Mouse (Mus musculus) hindbrain, embryonic 15.5 days (tissue): ENCODE results near the gene Zfp853. TPM values are rescaled to one million over a fixed set of nuclear protein-coding genes. Genes with fewer than 3 reads are reported as not detected.

Source experiments
- ATAC-seq: fragments of 200-750 bp; cut with Nextera tagmentation; 2 replicates; pipeline ENCODE4 v1.8.0; 2017; ENCODE audit warnings: low read depth, moderate number of reproducible peaks, moderate TSS enrichment; ENCODE audit not compliant: low FRiP score
- H3K27ac ChIP-seq: fragments of 300-500 bp; sonication (generic); replicated peaks from 2 replicates; pipeline ENCODE4 v1.5.1; 2015; ENCODE audit warnings: mild to moderate bottlenecking, inconsistent platforms
- H3K27me3 ChIP-seq: fragments of 300-500 bp; sonication (generic); 2 replicates; pipeline ENCODE4 v1.6.1; 2015; ENCODE audit warnings: control low read depth, inconsistent platforms
- H3K36me3 ChIP-seq: fragments of 300-500 bp; sonication (generic); 2 replicates; pipeline ENCODE4 v1.6.1; 2015; ENCODE audit warnings: control low read depth, inconsistent platforms
- H3K4me1 ChIP-seq: fragments of 300-500 bp; sonication (generic); replicated peaks from 2 replicates; pipeline ENCODE4 v1.6.1; 2015; ENCODE audit warnings: control low read depth, inconsistent platforms
- H3K4me2 ChIP-seq: fragments of 300-500 bp; sonication (generic); 2 replicates; pipeline ENCODE4 v1.6.1; 2015; ENCODE audit warnings: moderate library complexity, mild to moderate bottlenecking, inconsistent platforms
- H3K4me3 ChIP-seq: fragments of 300-500 bp; sonication (generic); 2 replicates; pipeline ENCODE4 v1.5.1; 2015; ENCODE audit warnings: mild to moderate bottlenecking, inconsistent platforms
- H3K9ac ChIP-seq: fragments of 300-500 bp; sonication (generic); 2 replicates; pipeline ENCODE4 v1.6.1; 2015; ENCODE audit warnings: inconsistent platforms
- H3K9me3 ChIP-seq: fragments of 300-500 bp; sonication (generic); 2 replicates; pipeline ENCODE4 v1.6.1; 2016; ENCODE audit warnings: control low read depth, inconsistent platforms
- WGBS: fragments of 180-500 bp; shearing (Covaris S2); methylation state at CpG from one replicate; pipeline ENCODE4 v1.1.7; 2015; 5-methylcytosine and 5-hydroxymethylcytosine counted together
- polyA plus RNA-seq: library from polyadenylated mRNA; unstranded; fragments of >200 nt; fragmentation: Nextera tagmentation; extraction: Ambion mirVana; gene quantifications from 2 replicates; pipeline ENCODE4 v1.2.1, GENCODE M21; 2015

Gene Zfp853
- 0.27 and 0.31 TPM in 2 replicates for polyA plus RNA-seq

GRCm38 (mm10) chr5:143293404-143293803 lies at the start of gene Zfp853:
Zfp853 (minus strand) TSS chr5:143293623.
- Histone ChIP-seq H3K27me3 (peaks cover 57% of the 10 kb centered on the region), H3K27ac (no peak within 1 kb of the TSS), H3K9me3 (no peaks in the 10 kb centered on the region), H3K4me3 (peak within 1 kb of the TSS; percentile 54), H3K4me2 (peak within 1 kb of the TSS; percentile 79), H3K4me1 (peaks cover 16% of the 10 kb centered on the region), H3K36me3 (no peaks in the 10 kb centered on the region), H3K9ac (peak within 1 kb of the TSS; percentile 67)
- 9% methylated on average over 18 of the region's 38 CpGs for WGBS
- peak; percentile 39; the same call in 1 of the 2 replicates for ATAC-seq

DNA sequence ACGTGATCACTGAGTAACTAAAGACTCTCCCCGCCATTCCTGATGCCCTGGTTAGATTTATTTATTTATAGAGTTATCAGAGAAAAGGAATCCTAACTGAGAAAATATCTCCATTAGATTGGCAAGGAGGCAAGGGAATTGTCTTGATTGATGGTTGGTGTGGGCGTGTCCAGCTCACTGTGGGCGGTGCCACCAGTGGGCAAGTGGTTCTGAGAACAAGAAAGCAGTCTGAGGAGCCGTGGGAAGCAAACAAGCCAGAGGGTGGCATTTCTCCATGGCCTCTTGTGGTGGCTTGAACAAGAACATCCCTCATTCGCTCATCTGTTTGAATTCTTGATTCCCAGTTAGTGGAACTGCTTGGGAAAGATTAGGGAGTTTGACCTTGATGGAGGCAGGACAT lies 46.2 kb upstream of the Zfp853 start:
- Histone ChIP-seq H3K4me3 (no peak overlapping the region), H3K27me3 (no peaks in the 10 kb centered on the region; the same call in 1 of the 2 replicates), H3K9me3 (no peaks in the 10 kb centered on the region), H3K27ac (no peak overlapping the region), H3K9ac (no peak overlapping the region), H3K36me3 (no peaks in the 10 kb centered on the region), H3K4me1 (no peaks in the 10 kb centered on the region), H3K4me2 (no peak overlapping the region)
- ATAC-seq = no peak
- WGBS = 50% methylated on average over 6 of the region's 6 CpGs

- ATAC-seq = no peak
- no peak overlapping the region for H3K4me2 ChIP-seq
Observed at GRCm38 (mm10) chr5:143336559-143336958, 43.1 kb upstream of the Zfp853 start.

GRCm38 (mm10) chr5:143335089-143335460 lies 41.7 kb upstream of the Zfp853 start:
- ATAC-seq = no peak
- no peak overlapping the region for H3K4me3 ChIP-seq
- no peak overlapping the region for H3K4me2 ChIP-seq
- no peaks in the 10 kb centered on the region; the same call in 1 of the 2 replicates for H3K27me3 ChIP-seq
- H3K4me1 ChIP-seq = peaks cover 2% of the 10 kb centered on the region
- no peaks in the 10 kb centered on the region for H3K36me3 ChIP-seq
- H3K27ac ChIP-seq = no peak overlapping the region
- no peaks in the 10 kb centered on the region for H3K9me3 ChIP-seq
- H3K9ac ChIP-seq = no peak overlapping the region
- WGBS = 80% methylated on average over 7 of the region's 7 CpGs

More at GRCm38 (mm10) chr5:143336559-143336958, 43.1 kb upstream of the Zfp853 start:
- Histone ChIP-seq H3K36me3 (no peaks in the 10 kb centered on the region), H3K9me3 (no peaks in the 10 kb centered on the region), H3K4me1 (no peaks in the 10 kb centered on the region), H3K27me3 (no peaks in the 10 kb centered on the region; the same call in 1 of the 2 replicates), H3K9ac (no peak overlapping the region), H3K27ac (no peak overlapping the region), H3K4me3 (no peak overlapping the region)
- WGBS = 69% methylated on average over 6 of the region's 6 CpGs

DNA sequence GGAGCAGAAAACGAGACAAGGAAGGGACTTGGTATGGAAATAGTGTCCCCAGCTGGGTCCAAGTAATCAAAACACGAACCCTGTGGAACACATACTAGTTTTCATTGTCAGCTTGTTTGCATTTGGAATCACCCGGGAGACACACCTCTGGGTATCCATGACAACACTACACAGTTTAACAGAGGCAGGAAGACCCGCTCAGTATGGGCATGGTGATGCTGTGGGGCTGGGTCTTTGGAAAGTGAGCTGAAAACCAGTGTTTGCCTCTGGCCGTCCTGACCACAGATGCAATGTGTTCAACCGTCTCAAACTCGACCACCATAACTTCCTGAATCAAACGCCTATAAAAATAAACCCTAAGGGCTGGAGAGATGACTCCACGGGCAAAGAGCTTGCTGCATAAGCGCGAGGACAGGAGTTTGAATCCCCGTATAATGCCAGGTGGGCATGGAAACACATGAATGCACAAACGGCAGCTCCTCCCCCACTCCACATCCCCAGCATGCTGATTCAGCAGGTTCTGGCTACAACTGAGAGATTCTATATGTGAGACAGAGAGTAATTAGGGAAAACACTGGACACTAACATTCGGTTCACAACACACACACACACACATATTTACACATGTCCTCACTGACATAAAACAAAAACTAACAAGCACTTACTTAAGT lies 41.1 kb upstream of the Zfp853 start:
- H3K9ac ChIP-seq = no peak overlapping the region

DNA sequence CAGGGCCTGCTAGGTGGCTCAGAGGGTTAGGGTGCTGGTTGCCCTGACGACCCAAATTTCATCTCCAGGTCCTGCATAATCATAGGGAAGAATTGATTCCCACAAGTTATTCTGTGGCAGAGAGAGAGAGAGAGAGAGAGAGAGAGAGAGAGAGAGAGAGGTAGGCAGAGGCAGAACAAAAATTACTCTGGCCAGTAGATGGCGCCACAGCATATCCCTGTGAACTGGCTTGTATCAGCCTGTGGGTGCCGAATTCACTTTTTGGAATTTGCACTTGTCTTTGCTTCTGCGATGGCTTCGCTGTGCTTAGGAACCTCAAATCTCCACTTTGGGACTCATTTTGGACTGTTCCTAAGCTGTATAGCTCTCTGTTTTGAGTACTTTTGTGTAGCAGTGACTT lies 40.4 kb upstream of the Zfp853 start:
- H3K9ac ChIP-seq = no peak overlapping the region
- no peak overlapping the region for H3K27ac ChIP-seq
- WGBS = 18% methylated on average over 5 of the region's 5 CpGs
- H3K4me1 ChIP-seq = peaks cover 8% of the 10 kb centered on the region
- H3K4me2 ChIP-seq = peak overlapping the region; percentile 22; the same call in 1 of the 2 replicates
- H3K27me3 ChIP-seq = no peaks in the 10 kb centered on the region; the same call in 1 of the 2 replicates
- no peak overlapping the region for H3K4me3 ChIP-seq
- ATAC-seq = peak; percentile 57
- no peaks in the 10 kb centered on the region for H3K9me3 ChIP-seq
- no peaks in the 10 kb centered on the region for H3K36me3 ChIP-seq

More for the DNA sequence above, 41.1 kb upstream of the Zfp853 start:
- H3K27me3 ChIP-seq = no peaks in the 10 kb centered on the region; the same call in 1 of the 2 replicates
- WGBS = 62% methylated on average over 14 of the region's 14 CpGs
- H3K27ac ChIP-seq = no peak overlapping the region
- no peaks in the 10 kb centered on the region for H3K36me3 ChIP-seq
- H3K4me2 ChIP-seq = peak overlapping the region; percentile 22; the same call in 1 of the 2 replicates
- H3K4me3 ChIP-seq = no peak overlapping the region
- no peak; the same call in 1 of the 2 replicates for ATAC-seq
- H3K9me3 ChIP-seq = no peaks in the 10 kb centered on the region
- peaks cover 7% of the 10 kb centered on the region for H3K4me1 ChIP-seq

GRCm38 (mm10) chr5:143328690-143329495 lies 35.5 kb upstream of the Zfp853 start, which contains the start of gene Zdhhc4:
Zdhhc4 (minus strand) TSS chr5:143329256.
- ATAC-seq = peak; percentile 69; the same call in 1 of the 2 replicates

GRCm38 (mm10) chr5:143317288-143317610 lies 23.8 kb upstream of the Zfp853 start:
- H3K4me2 ChIP-seq = no peak overlapping the region
- H3K27ac ChIP-seq = no peak overlapping the region
- no peak overlapping the region for H3K9ac ChIP-seq
- WGBS = 82% methylated on average over 8 of the region's 8 CpGs
- H3K36me3 ChIP-seq = peaks cover 41% of the 10 kb centered on the region
- H3K4me1 ChIP-seq = peaks cover 23% of the 10 kb centered on the region
- H3K9me3 ChIP-seq = no peaks in the 10 kb centered on the region
- H3K4me3 ChIP-seq = no peak overlapping the region
- no peak for ATAC-seq
- no peaks in the 10 kb centered on the region for H3K27me3 ChIP-seq

More at GRCm38 (mm10) chr5:143328690-143329495, 35.5 kb upstream of the Zfp853 start, which contains the start of gene Zdhhc4:
- Histone ChIP-seq H3K4me2 (peak within 1 kb of the TSS; percentile 85), H3K27me3 (no peaks in the 10 kb centered on the region), H3K9ac (peak within 1 kb of the TSS; percentile 86), H3K4me3 (peak within 1 kb of the TSS; percentile 67), H3K9me3 (no peaks in the 10 kb centered on the region), H3K4me1 (peaks cover 23% of the 10 kb centered on the region), H3K36me3 (peaks cover 23% of the 10 kb centered on the region), H3K27ac (peak within 1 kb of the TSS; percentile 80)
- WGBS = under 1% methylated on average over 57 of the region's 57 CpGs

DNA sequence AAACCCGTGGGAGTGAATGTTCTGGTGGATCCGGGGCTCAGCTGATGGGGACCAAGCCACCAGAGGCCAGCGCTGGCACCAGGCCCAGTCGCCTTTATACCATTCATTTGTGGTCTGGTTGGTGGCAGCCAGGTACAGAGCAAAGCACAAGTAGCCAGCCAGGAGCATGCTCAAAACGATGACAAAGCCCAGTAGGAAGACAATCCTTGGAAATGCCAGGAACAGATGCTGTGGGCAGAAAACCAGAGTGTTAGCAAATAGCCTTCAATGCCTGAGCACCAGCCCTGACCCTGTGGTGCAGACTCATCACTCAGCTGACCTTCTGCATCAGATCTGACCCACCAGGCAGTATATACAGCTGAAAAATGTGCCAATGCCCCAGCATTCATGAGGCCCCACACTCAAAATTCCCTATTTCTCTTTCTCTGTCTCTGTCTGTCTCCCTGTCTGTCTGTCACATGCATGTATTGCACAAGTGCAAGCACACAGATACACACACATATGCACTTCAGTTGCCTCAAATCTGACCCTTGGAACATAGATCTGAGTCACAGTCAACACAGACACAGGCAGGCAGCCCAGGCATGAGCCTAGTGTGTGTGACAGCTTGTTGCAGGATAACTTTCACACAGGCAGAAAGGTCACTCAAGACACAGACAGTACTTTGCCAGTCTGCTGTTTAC lies 23.3 kb upstream of the Zfp853 start:
- H3K4me2 ChIP-seq = no peak overlapping the region
- H3K9me3 ChIP-seq = no peaks in the 10 kb centered on the region
- WGBS = 91% methylated on average over 5 of the region's 5 CpGs
- H3K36me3 ChIP-seq = peaks cover 38% of the 10 kb centered on the region
- H3K4me3 ChIP-seq = no peak overlapping the region
- no peak overlapping the region for H3K27ac ChIP-seq
- ATAC-seq = no peak
- H3K4me1 ChIP-seq = peaks cover 26% of the 10 kb centered on the region
- H3K27me3 ChIP-seq = no peaks in the 10 kb centered on the region
- H3K9ac ChIP-seq = no peak overlapping the region

DNA sequence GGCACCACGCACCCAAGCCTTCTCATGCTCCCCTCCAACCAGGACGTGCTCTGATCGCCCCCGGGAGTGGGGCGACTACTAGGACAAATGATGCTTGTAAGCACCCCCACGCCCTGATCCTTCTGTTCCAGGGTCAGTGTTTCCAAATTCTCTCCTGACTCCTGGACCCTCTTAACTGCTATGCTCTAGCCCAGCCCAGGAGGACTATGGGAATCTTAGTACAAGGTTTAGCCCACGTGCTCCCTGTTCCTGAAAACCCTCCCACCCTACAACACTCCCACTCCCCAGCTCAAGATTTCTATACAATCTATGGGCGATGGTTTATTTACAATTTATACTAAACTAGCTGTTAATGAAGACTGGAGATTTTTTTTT lies 22.1 kb upstream of the Zfp853 start:
- no peak; the same call in 1 of the 2 replicates for ATAC-seq
- Histone ChIP-seq H3K27ac (peak overlapping the region; percentile 98), H3K4me3 (peak overlapping the region; percentile 70), H3K36me3 (peaks cover 41% of the 10 kb centered on the region), H3K4me1 (peaks cover 31% of the 10 kb centered on the region), H3K9me3 (no peaks in the 10 kb centered on the region), H3K4me2 (peak overlapping the region; percentile 91), H3K9ac (peak overlapping the region; percentile 93), H3K27me3 (no peaks in the 10 kb centered on the region)
- WGBS = 13% methylated on average over 8 of the region's 8 CpGs

DNA sequence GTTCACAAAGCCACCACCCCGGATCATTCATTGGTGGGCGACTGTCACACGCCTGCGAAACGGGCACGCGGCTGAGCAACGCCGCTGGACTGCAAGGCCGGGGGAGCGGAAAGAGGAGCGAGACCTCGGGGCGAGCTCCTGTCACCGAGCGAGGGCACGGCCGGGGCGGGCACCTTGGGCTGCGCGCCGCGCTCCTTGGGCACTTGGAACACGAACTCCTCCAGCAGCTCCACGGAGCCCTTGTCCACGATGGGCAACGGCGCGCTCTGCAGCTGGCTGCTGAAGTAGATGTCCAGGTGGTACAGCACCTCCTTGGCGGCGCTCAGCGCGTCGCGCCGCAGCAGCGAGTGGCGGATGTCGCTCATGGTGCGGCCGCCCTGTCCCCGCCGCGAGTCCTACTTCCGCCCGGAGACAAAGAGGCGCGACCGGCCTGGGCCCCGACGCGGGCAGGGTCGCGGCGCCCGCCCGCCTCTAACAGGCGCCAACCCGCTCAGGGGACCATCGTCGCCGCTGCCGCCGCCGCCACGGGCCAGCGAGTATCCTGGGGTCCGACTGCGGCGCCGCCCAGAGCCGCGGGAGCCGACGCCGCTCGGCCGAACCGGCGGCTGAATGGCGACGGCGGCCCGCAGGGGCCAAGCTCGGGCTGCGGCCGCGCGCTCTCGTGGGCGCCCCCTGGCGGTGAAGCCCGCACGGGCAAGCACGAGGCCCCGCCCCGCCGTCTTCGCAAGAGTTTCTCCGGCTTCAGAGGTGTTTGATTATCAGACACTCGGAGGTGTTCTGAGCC lies 21.5 kb upstream of the Zfp853 start, which contains the start of gene E130309D02Rik:
E130309D02Rik (minus strand) TSS at position 631 of the 784 bp plus-strand sequence.
- Histone ChIP-seq H3K4me3 (peak within 1 kb of the TSS; percentile 70), H3K4me1 (peaks cover 34% of the 10 kb centered on the region), H3K27ac (peak within 1 kb of the TSS; percentile 98), H3K27me3 (no peaks in the 10 kb centered on the region), H3K9me3 (no peaks in the 10 kb centered on the region), H3K9ac (peak within 1 kb of the TSS; percentile 93), H3K36me3 (peaks cover 41% of the 10 kb centered on the region), H3K4me2 (peak within 1 kb of the TSS; percentile 91)
- peak; percentile 86 for ATAC-seq
- under 1% methylated on average over 76 of the region's 101 CpGs for WGBS
